ENCODE assay signal across 7 mouse cellular contexts in genomic region chr10:77522746-77523145, GRCm38 (mm10). TPM values are rescaled to one million over a fixed set of nuclear protein-coding genes. Genes with fewer than 3 reads are reported as not detected.
DNase-seq lines count a peak whose midpoint lies in the region; ATAC-seq and TF ChIP-seq lines count a peak whose summit lies in the region.

No protein-coding gene starts in this region.

- no peak overlapping the region for H3K27ac ChIP-seq in forebrain, embryonic 11.5 days (ENCODE audit: low read depth, low read length)
- no peak overlapping the region for H3K27ac ChIP-seq in limb, embryonic 14.5 days (replicated peaks; ENCODE audit: low read depth, low read length)
- H3K27ac ChIP-seq in stomach, embryonic 14.5 days (ENCODE audit: low read length): no peak overlapping the region

- ATAC-seq in megakaryocyte, adult 5-6 weeks (ENCODE audit: poor library complexity, severe bottlenecking): no peak
- no peak for ATAC-seq in forebrain, embryonic 11.5 days (replicated peaks; ENCODE audit: low FRiP score)
- no peak for ATAC-seq in limb, embryonic 14.5 days (ENCODE audit: low FRiP score, low read depth)
- ATAC-seq in stomach, embryonic 14.5 days (ENCODE audit: insufficient number of reproducible peaks, insufficient read depth, low FRiP score, low read depth): no peak

- WGBS in forebrain, embryonic 11.5 days: 56% methylated on average over 12 of the region's 12 CpGs
- 52% methylated on average over 12 of the region's 12 CpGs for WGBS in limb, embryonic 14.5 days
- 57% methylated on average over 12 of the region's 12 CpGs for WGBS in stomach, embryonic 14.5 days

- peak overlapping the region; percentile 56; the same call in 1 of the 2 replicates for H3K9ac ChIP-seq in forebrain, embryonic 11.5 days (ENCODE audit: low read length)
- H3K9ac ChIP-seq in limb, embryonic 14.5 days (ENCODE audit: low read depth, low read length, severe bottlenecking): peak overlapping the region; percentile 55
- no peak overlapping the region for H3K9ac ChIP-seq in stomach, embryonic 14.5 days (replicated peaks; ENCODE audit: low read depth, low read length)

- H3K36me3 ChIP-seq in megakaryocyte, embryonic 14.5 days (replicated peaks; ENCODE audit: low read length): peaks cover 6% of the 10 kb centered on the region
- H3K36me3 ChIP-seq in forebrain, embryonic 11.5 days (ENCODE audit: control insufficient read depth, insufficient read depth, low read length): no peaks in the 10 kb centered on the region
- H3K36me3 ChIP-seq in limb, embryonic 14.5 days (ENCODE audit: control insufficient read depth, insufficient read depth, low read length): no peaks in the 10 kb centered on the region
- H3K36me3 ChIP-seq in stomach, embryonic 14.5 days (ENCODE audit: control insufficient read depth, insufficient read depth, low read length): no peaks in the 10 kb centered on the region

- peak overlapping the region; percentile 91 for H3K4me3 ChIP-seq in megakaryocyte, embryonic 14.5 days (replicated peaks)
- H3K4me3 ChIP-seq in forebrain, embryonic 11.5 days (ENCODE audit: low read depth, low read length): peak overlapping the region; percentile 23; the same call in 1 of the 2 replicates
- peak overlapping the region; percentile 22 for H3K4me3 ChIP-seq in limb, embryonic 14.5 days (replicated peaks; ENCODE audit: low read length)
- H3K4me3 ChIP-seq in stomach, embryonic 14.5 days (ENCODE audit: low read depth, low read length): no peak overlapping the region

- H3K4me2 ChIP-seq in forebrain, embryonic 11.5 days (ENCODE audit: low read depth, low read length, severe bottlenecking): peak overlapping the region; percentile 54
- peak overlapping the region; percentile 54 for H3K4me2 ChIP-seq in limb, embryonic 14.5 days (replicated peaks; ENCODE audit: low read depth, low read length, severe bottlenecking)
- peak overlapping the region; percentile 45 for H3K4me2 ChIP-seq in stomach, embryonic 14.5 days (replicated peaks; ENCODE audit: low read depth, low read length)

- no peaks in the 10 kb centered on the region for H3K27me3 ChIP-seq in megakaryocyte, embryonic 14.5 days (replicated peaks)
- H3K27me3 ChIP-seq in forebrain, embryonic 11.5 days (ENCODE audit: control insufficient read depth, insufficient read depth, low read length): no peaks in the 10 kb centered on the region
- H3K27me3 ChIP-seq in limb, embryonic 14.5 days (ENCODE audit: control insufficient read depth, insufficient read depth, low read length): no peaks in the 10 kb centered on the region
- no peaks in the 10 kb centered on the region for H3K27me3 ChIP-seq in stomach, embryonic 14.5 days (ENCODE audit: control insufficient read depth, insufficient read depth, low read length)

- no peak for TF ChIP-seq POLR2A in limb, embryonic 14.5 days (IDR thresholded peaks at IDR 0.05; ENCODE audit: borderline replicate concordance, extremely low read depth, insufficient read depth, insufficient read length)

- H3K9me3 ChIP-seq in megakaryocyte, embryonic 14.5 days: peaks cover 6% of the 10 kb centered on the region
- no peaks in the 10 kb centered on the region for H3K9me3 ChIP-seq in forebrain, embryonic 11.5 days (ENCODE audit: control insufficient read depth, low read length)
- no peaks in the 10 kb centered on the region for H3K9me3 ChIP-seq in limb, embryonic 14.5 days (ENCODE audit: control insufficient read depth, low read length)
- H3K9me3 ChIP-seq in stomach, embryonic 14.5 days (ENCODE audit: control insufficient read depth, low read depth, low read length): no peaks in the 10 kb centered on the region

- no peak for DNase-seq in forebrain, embryonic 11.5 days (ENCODE audit: low spot score)
- no peak for DNase-seq in limb, embryonic 14.5 days (ENCODE audit: low spot score)
- DNase-seq in c-Kit-positive CD71-positive TER-119-positive erythroid progenitor cells, embryonic 14.5 days (ENCODE audit: low spot score): no peak
- DNase-seq in lung, postnatal 10 days: no peak

- peaks cover 92% of the 10 kb centered on the region for H3K4me1 ChIP-seq in megakaryocyte, embryonic 14.5 days
- H3K4me1 ChIP-seq in forebrain, embryonic 11.5 days (replicated peaks; ENCODE audit: control insufficient read depth, insufficient read depth, low read length): no peaks in the 10 kb centered on the region
- peaks cover 7% of the 10 kb centered on the region for H3K4me1 ChIP-seq in limb, embryonic 14.5 days (ENCODE audit: control insufficient read depth, insufficient read depth, low read length)
- no peaks in the 10 kb centered on the region; the same call in 1 of the 2 replicates for H3K4me1 ChIP-seq in stomach, embryonic 14.5 days (ENCODE audit: control insufficient read depth, insufficient read depth, low read length)

RNA-seq across cellular contexts. Expression of gene Fam207a, which starts 7.2 kb away (rescaled TPM):
- 19.5 and 88.9 TPM in 2 replicates for polyA plus RNA-seq in megakaryocyte, embryonic 14.5 days (2012; ENCODE audit: insufficient read depth, low replicate concordance)
- 11.5 and 11.7 TPM in 2 replicates for total RNA-seq in megakaryocyte, adult 5-6 weeks (2015)
- total RNA-seq in megakaryocyte, adult 5-6 weeks (2017): 36.3 and 46.5 TPM in 2 replicates
- polyA plus RNA-seq in forebrain, embryonic 11.5 days (2014; fragmentation: Nextera tagmentation; extraction: Ambion mirVana): 40.6 and 41.9 TPM in 2 replicates
- 35.5 and 38.6 TPM in 2 replicates for polyA plus RNA-seq in limb, embryonic 14.5 days (2012; rRNA removed)
- 40.6 and 41.7 TPM in 2 replicates for polyA plus RNA-seq in limb, embryonic 14.5 days (2014; fragmentation: Nextera tagmentation; extraction: Ambion mirVana)
- polyA plus RNA-seq in stomach, embryonic 14.5 days (2014; fragmentation: Nextera tagmentation; extraction: Ambion mirVana): 31.0 and 34.2 TPM in 2 replicates

RNA-seq across cellular contexts. Expression of gene Itgb2, which starts 7.3 kb away (rescaled TPM):
- 35.5 and 120 TPM in 2 replicates for polyA plus RNA-seq in megakaryocyte, embryonic 14.5 days (2012; ENCODE audit: insufficient read depth, low replicate concordance)
- total RNA-seq in megakaryocyte, adult 5-6 weeks (2015): 342 TPM in 2 replicates
- 400 and 419 TPM in 2 replicates for total RNA-seq in megakaryocyte, adult 5-6 weeks (2017)
- 1.2 and 1.3 TPM in 2 replicates for polyA plus RNA-seq in forebrain, embryonic 11.5 days (2014; fragmentation: Nextera tagmentation; extraction: Ambion mirVana)
- polyA plus RNA-seq in limb, embryonic 14.5 days (2012; rRNA removed): 2.7 and 2.9 TPM in 2 replicates
- 2.5 and 3.7 TPM in 2 replicates for polyA plus RNA-seq in limb, embryonic 14.5 days (2014; fragmentation: Nextera tagmentation; extraction: Ambion mirVana)
- polyA plus RNA-seq in stomach, embryonic 14.5 days (2014; fragmentation: Nextera tagmentation; extraction: Ambion mirVana): 2.7 and 3.1 TPM in 2 replicates

RNA-seq across cellular contexts. Expression of gene Pttg1ip, which starts 58.8 kb away (rescaled TPM):
- 284 and 814 TPM in 2 replicates for polyA plus RNA-seq in megakaryocyte, embryonic 14.5 days (2012; ENCODE audit: insufficient read depth, low replicate concordance)
- total RNA-seq in megakaryocyte, adult 5-6 weeks (2015): 82.8 and 97.8 TPM in 2 replicates
- total RNA-seq in megakaryocyte, adult 5-6 weeks (2017): 50.0 and 54.8 TPM in 2 replicates
- polyA plus RNA-seq in forebrain, embryonic 11.5 days (2014; fragmentation: Nextera tagmentation; extraction: Ambion mirVana): 69.0 and 73.8 TPM in 2 replicates
- polyA plus RNA-seq in limb, embryonic 14.5 days (2012; rRNA removed): 117 and 122 TPM in 2 replicates
- polyA plus RNA-seq in limb, embryonic 14.5 days (2014; fragmentation: Nextera tagmentation; extraction: Ambion mirVana): 138 and 147 TPM in 2 replicates
- polyA plus RNA-seq in stomach, embryonic 14.5 days (2014; fragmentation: Nextera tagmentation; extraction: Ambion mirVana): 198 and 200 TPM in 2 replicates
